In the genomic region with DNA sequence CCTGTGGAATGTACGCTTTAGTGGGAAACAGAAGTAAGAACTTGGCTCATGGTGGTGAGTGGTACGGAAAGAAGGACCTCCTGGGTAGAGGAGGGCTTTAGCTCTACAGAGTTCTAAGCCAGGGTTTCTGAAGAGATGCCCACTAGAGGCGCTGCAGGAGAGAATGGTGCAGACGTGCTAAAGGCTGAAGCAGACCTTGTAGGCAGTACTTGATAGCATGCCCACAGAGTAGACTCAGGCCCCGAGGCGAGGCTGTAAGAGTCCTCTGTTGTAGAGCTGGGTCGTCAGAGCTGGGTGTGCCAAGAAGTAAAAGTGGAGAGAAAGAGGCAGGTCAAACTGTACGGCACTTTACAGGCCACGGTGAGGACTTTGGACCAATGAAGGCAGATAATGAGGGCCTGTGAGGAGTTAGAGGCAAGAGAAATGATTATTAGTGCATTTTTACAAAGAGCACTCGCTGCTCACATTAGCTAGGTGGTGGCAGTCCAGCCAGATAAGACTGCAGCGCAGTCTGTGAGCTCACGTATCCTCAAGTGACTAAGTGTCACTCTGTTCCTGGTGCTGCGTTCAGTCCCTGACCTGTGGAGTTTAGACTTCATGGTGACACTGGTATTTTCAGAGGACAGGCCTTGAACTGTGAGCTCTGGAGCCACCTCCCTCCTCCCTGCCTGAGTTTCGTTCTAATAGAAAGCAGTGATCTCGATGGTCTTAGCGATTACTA, we compare ENCODE assay signal across 10 mouse cellular contexts. TPM values are rescaled to one million over a fixed set of nuclear protein-coding genes. Genes with fewer than 3 reads are reported as not detected.
A peak's percentile ranks its signal among the peaks of the same experiment; 100 is the strongest.
DNase-seq lines count a peak whose midpoint lies in the region.
"Had no signal": no experiment of that assay in that cellular context is flagged by ENCODE, and none has a peak within 500 bp of the region (broad histone marks: within the 10 kb centered on the region; RNA-seq: fewer than 3 reads in every experiment).

No protein-coding gene starts in this region.

- H3K27me3 ChIP-seq in splenic B cell, adult 2 months (ENCODE audit: control insufficient read depth, insufficient read depth, low read length, poor library complexity, severe bottlenecking), result no peaks in the 10 kb centered on the region
- H3K27me3 ChIP-seq: hindbrain, embryonic 15.5 days; neural tube, embryonic 13.5 days had no signal

- H3K36me3 ChIP-seq in splenic B cell, adult 2 months (ENCODE audit: control insufficient read depth, insufficient read depth, low read length, poor library complexity, severe bottlenecking), result peaks cover 5% of the 10 kb centered on the region; the same call in 1 of the 2 replicates

- peak; percentile 40 for DNase-seq in heart, postnatal 4 days
- DNase-seq in heart, adult 11 months, result no peak
- peak; percentile 69 for DNase-seq in thymus, postnatal 14 days
- DNase-seq in thymus, postnatal 0 days (ENCODE audit: low spot score), result no peak
- DNase-seq in kidney, adult 9 months, result peak; percentile 53
- DNase-seq in splenic B cell, adult 2 months (ENCODE audit: low read depth, low spot score), result peak; percentile 53
- DNase-seq in urinary bladder, postnatal 36 days (ENCODE audit: low spot score in 2 of 2), result no peak
- DNase-seq in cerebellum, adult 9-11 months, result no peak

RNA-seq across cellular contexts. Expression of a gene that starts 9.8 kb away (rescaled TPM):
- 1 to 10 TPM; 2.0 to 2.5 TPM for total RNA-seq in heart, postnatal 4 days (2021)
- polyA plus RNA-seq in thymus, postnatal 0 days (2015; fragmentation: Nextera tagmentation; extraction: Ambion mirVana), result 0.19 and 0.27 TPM in 2 replicates

RNA-seq across cellular contexts. Expression of a gene that starts 42.5 kb away (rescaled TPM):
- 10 to 100 TPM; 51.8 to 60.5 TPM for total RNA-seq in heart, postnatal 4 days (2021)
- 58.5 and 61.6 TPM in 2 replicates for polyA plus RNA-seq in thymus, postnatal 0 days (2015; fragmentation: Nextera tagmentation; extraction: Ambion mirVana)

Comparison
In these comparisons a context has a peak if more than half of its experiments do, and no peak if none do; other contexts are left out.
1. DNase-seq: peak in heart, postnatal 4 days (single experiment), thymus, postnatal 14 days (single experiment), kidney, adult 9 months (single experiment) and splenic B cell, adult 2 months (single experiment); none in heart, adult 11 months (single experiment), thymus, postnatal 0 days (single experiment), urinary bladder, postnatal 36 days (0 of 2) and cerebellum, adult 9-11 months (single experiment).